Mouse (Mus musculus): Measurements from ENCODE around the gene Psmd8. TPM values are rescaled to one million over a fixed set of nuclear protein-coding genes. Genes with fewer than 3 reads are reported as not detected.

Gene Psmd8
- total and polyA plus RNA-seq, 2 experiments from 2014 or later = 253 to 292 TPM

DNA sequence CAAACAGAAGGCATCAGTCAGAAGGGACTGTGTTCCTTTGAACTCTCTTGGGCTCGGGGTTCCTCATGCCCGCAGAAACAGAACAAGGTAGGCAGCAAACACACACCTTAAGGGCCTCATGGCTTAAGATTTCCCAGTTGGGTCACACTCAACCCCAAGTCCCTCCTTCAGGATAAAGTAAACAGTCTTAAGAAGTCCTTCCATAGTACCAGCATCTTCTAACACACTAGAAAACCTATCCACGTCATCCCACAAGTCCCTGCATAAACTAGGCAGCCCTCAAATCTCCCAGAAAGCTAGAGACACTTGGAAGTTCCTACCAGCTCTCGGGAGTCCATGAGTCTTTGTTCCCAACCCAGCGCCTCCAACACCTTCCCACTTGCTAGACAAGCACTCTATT, 18.2 kb downstream of the Psmd8 start:
- ATAC-seq = no peak
- Histone ChIP-seq H3K36me3 (ENCODE audit: insufficient read depth) (peaks cover 16% of the 10 kb centered on the region), H3K9ac (no peak overlapping the region), H3K4me2 (ENCODE audit: low read depth) (no peak overlapping the region), H3K9me3 (ENCODE audit: low read length) (no peaks in the 10 kb centered on the region), H3K27me3 (ENCODE audit: insufficient read depth, low read length) (no peaks in the 10 kb centered on the region), H3K4me3 (ENCODE audit: low read depth, low read length) (no peak overlapping the region), H3K4me1 (ENCODE audit: insufficient read depth) (no peaks in the 10 kb centered on the region), H3K27ac (ENCODE audit: low read depth, low read length) (no peak overlapping the region)
- 87% methylated on average over 5 of the region's 5 CpGs for WGBS
- TF ChIP-seq CTCF (IDR thresholded peaks at IDR 0.05; ENCODE audit: low read depth) = no peak
- no peak for DNase-seq

DNA sequence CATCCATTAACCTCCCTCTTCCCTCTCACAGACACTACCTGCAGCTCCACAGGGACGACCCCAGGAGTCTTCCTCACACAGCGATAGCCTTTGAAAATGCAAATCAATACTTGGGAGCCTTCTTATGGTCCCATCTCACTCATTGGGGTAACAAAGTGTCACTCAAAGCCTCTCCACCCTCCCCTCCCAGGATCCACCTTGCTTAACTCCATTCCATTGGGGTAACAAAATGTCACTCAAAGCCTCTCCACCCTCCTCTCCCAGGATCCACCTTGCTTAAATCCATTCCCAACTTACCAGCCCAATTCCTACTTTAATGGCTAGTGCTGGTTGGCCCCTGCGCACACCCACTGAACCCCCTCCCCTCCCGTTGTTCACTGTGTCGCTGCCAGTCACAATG, 22.2 kb downstream of the Psmd8 start:
- H3K36me3 ChIP-seq (ENCODE audit: insufficient read depth) = peaks cover 12% of the 10 kb centered on the region
- H3K27ac ChIP-seq (ENCODE audit: low read depth, low read length) = no peak overlapping the region
- ATAC-seq (no peak), DNase-seq (no peak)
- no peaks in the 10 kb centered on the region for H3K4me1 ChIP-seq (ENCODE audit: insufficient read depth)
- WGBS = 1% methylated on average over 5 of the region's 5 CpGs
- no peak overlapping the region for H3K4me3 ChIP-seq (ENCODE audit: low read depth, low read length)
- no peaks in the 10 kb centered on the region for H3K27me3 ChIP-seq (ENCODE audit: insufficient read depth, low read length)
- H3K9me3 ChIP-seq (ENCODE audit: low read length) = no peaks in the 10 kb centered on the region
- H3K9ac ChIP-seq = no peak overlapping the region
- TF ChIP-seq CTCF (IDR thresholded peaks at IDR 0.05; ENCODE audit: low read depth) = no peak
- H3K4me2 ChIP-seq (ENCODE audit: low read depth) = no peak overlapping the region

DNA sequence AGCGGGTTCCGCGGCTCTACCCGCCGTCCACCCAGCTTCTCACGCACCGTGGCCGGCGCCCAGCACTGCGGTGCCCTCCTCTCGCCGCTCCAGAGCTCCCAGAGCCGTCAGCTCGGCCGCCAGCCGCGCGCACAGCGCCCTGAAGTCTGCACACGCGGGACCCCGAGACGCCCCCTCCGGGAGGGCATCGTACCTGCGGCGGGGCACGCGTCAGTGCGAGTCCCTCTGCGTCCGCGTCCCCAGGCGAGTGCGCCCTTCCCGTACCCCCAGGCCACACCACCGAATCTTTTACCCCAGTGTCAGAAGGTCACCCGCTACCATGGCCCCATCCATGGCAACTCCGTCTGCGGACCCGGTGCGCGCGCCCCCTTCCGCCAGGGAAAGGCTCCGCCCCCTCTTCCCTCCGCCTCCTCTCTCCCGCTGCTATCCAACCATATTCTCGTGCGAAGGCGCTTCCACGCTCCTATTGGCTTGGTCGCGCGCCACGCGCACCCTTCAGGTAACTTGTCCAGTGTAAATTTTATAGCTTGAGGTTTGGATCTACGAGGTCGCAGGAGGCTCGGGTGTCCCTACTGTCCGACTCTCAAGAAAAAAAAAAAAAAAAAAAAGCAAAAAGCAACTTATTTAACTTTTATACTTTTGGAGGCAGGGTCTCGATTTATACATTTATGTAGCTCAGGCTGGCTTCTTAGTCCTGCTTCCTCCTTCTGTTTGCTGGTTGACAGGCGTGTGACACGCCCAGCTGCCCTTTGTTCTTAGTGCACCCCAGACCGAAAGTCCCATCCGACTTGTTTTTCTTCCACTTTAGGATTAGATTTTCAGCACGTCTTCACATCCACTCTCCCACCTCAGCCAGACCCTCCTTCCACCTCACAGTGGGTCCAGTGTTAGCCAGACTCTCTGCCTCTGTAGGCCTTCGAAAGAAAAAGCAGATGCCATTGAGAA, 24.4 kb downstream of the Psmd8 start, which contains the start of gene Fam98c:
Gene Fam98c (minus strand): TSS at position 397 of the 945 bp plus-strand sequence.
- peak; percentile 84 for DNase-seq
- Histone ChIP-seq H3K4me2 (ENCODE audit: low read depth) (peak within 1 kb of the TSS; percentile 87), H3K27ac (ENCODE audit: low read depth, low read length) (peak within 1 kb of the TSS; percentile 86)

DNA sequence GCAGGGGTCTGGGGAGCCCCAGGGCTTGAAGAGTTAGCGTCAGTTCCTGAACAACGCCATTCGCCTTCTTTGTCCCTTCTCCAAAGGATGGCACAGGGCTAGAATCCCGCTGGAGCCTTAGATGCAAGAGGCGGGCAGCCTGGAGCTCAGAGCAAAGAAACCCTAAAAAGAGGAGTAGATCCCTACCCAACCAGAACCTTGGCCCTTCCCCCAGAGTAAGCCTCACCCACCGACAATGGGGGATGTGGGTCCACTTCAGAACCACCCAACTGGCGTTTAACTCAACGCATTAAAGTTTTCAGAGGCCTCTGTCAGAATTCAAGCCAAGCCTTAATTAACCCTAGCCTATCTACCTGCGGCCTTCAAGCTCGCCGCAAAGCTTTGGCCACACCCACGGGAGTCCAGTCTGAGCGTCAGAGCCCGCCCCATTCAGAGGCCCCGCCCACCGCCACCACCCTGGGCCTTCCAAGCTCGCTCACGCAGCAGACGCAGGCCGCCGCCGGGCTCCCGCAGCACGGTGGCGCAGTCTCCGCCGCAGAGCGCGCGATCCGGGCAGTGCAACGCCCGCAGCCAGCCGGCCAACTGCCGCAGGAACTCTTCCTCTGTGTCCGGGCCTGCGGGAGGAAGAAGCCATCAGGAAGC, 25.2 kb downstream of the Psmd8 start:
- 7% methylated on average over 37 of the region's 37 CpGs for WGBS
- H3K4me1 ChIP-seq (ENCODE audit: insufficient read depth) = no peaks in the 10 kb centered on the region
- peak overlapping the region; percentile 86 for H3K27ac ChIP-seq (ENCODE audit: low read depth, low read length)
- ATAC-seq = peak; percentile 92
- H3K36me3 ChIP-seq (ENCODE audit: insufficient read depth) = no peaks in the 10 kb centered on the region; the same call in 1 of the 2 replicates
- H3K27me3 ChIP-seq (ENCODE audit: insufficient read depth, low read length) = no peaks in the 10 kb centered on the region
- H3K9ac ChIP-seq = peak overlapping the region; percentile 69
- H3K4me2 ChIP-seq (ENCODE audit: low read depth) = peak overlapping the region; percentile 87
- DNase-seq = peak; percentile 89
- peak; percentile 52 for TF ChIP-seq CTCF (IDR thresholded peaks at IDR 0.05; ENCODE audit: low read depth)
- H3K9me3 ChIP-seq (ENCODE audit: low read length) = no peaks in the 10 kb centered on the region
- peak overlapping the region; percentile 78 for H3K4me3 ChIP-seq (ENCODE audit: low read depth, low read length)

More for the DNA sequence above, 24.4 kb downstream of the Psmd8 start, which contains the start of gene Fam98c:
- 3% methylated on average over 57 of the region's 68 CpGs for WGBS
- Histone ChIP-seq H3K36me3 (ENCODE audit: insufficient read depth) (peaks cover 2% of the 10 kb centered on the region), H3K9ac (peak within 1 kb of the TSS; percentile 69), H3K27me3 (ENCODE audit: insufficient read depth, low read length) (no peaks in the 10 kb centered on the region), H3K4me1 (ENCODE audit: insufficient read depth) (no peaks in the 10 kb centered on the region), H3K9me3 (ENCODE audit: low read length) (no peaks in the 10 kb centered on the region), H3K4me3 (ENCODE audit: low read depth, low read length) (peak within 1 kb of the TSS; percentile 78)
- ATAC-seq = peak; percentile 87
- TF ChIP-seq CTCF (IDR thresholded peaks at IDR 0.05; ENCODE audit: low read depth) = peak; percentile 65

DNA sequence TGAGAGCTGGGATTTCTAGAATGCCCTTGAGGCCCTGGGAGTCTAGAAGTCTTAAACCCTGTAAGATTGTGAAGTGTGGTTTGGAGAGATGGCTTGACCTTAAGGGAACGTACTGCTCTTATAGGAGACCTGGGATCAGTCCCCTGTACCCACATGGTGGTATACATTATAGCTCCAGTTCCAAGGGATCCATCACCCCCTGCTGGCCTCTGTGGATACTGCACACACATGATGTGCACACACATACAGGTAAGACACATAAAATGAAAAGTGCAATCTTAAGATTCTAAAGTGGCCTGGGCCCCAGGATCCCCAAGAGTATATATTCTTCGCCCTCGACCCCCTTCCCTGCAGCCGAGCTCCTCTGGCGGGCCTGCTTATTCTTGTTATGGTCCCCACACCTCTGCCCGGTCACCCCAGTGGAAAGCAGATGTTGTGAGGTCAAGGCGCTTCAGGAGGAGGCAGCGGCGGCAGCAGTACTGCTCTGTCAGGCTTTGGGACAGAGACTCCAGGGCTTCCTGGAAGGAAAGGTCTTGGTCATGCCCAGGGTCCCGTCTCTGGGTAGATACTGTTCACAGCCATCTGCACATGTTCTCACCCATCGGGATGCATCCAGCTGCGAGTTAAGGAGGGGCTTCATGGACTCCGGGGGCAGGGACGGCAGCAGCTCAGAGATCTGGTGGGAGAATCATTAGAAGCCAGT, 26.3 kb downstream of the Psmd8 start:
- no peak for ATAC-seq
- Histone ChIP-seq H3K27me3 (ENCODE audit: insufficient read depth, low read length) (no peaks in the 10 kb centered on the region), H3K4me3 (ENCODE audit: low read depth, low read length) (no peak overlapping the region), H3K4me2 (ENCODE audit: low read depth) (no peak overlapping the region), H3K27ac (ENCODE audit: low read depth, low read length) (no peak overlapping the region), H3K36me3 (ENCODE audit: insufficient read depth) (no peaks in the 10 kb centered on the region; the same call in 1 of the 2 replicates), H3K9ac (no peak overlapping the region), H3K9me3 (ENCODE audit: low read length) (no peaks in the 10 kb centered on the region), H3K4me1 (ENCODE audit: insufficient read depth) (no peaks in the 10 kb centered on the region)
- DNase-seq = no peak
- 97% methylated on average over 14 of the region's 14 CpGs for WGBS
- peak; percentile 28 for TF ChIP-seq CTCF (IDR thresholded peaks at IDR 0.05; ENCODE audit: low read depth)

DNA sequence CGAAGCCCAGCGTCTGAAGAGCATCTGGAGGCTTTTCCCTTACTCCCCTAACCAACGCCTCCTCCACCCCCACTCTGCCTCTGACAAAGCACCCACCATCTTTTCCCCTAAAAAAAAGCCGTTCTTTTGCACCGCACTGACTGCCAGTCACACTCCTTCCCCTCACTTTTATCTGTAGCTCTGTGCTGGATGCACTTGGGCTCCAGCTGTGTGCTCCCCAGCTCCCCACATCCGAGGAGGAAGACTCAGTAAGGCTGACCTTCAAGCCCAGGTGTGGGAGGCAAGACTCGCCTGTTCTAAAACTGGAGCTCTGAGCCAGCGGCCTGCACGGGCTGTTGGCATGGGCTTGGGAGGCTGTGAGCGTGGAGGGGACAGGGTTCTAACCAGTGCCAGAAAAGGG, 29.0 kb downstream of the Psmd8 start:
- DNase-seq = no peak
- 66% methylated on average over 10 of the region's 10 CpGs for WGBS
- H3K9ac ChIP-seq = no peak overlapping the region

More for the DNA sequence above, 29.0 kb downstream of the Psmd8 start:
- Histone ChIP-seq H3K4me2 (ENCODE audit: low read depth) (no peak overlapping the region), H3K27me3 (ENCODE audit: insufficient read depth, low read length) (no peaks in the 10 kb centered on the region), H3K9me3 (ENCODE audit: low read length) (no peaks in the 10 kb centered on the region), H3K4me1 (ENCODE audit: insufficient read depth) (no peaks in the 10 kb centered on the region), H3K36me3 (ENCODE audit: insufficient read depth) (no peaks in the 10 kb centered on the region; the same call in 1 of the 2 replicates), H3K27ac (ENCODE audit: low read depth, low read length) (no peak overlapping the region), H3K4me3 (ENCODE audit: low read depth, low read length) (no peak overlapping the region)
- ATAC-seq = no peak
- no peak for TF ChIP-seq CTCF (IDR thresholded peaks at IDR 0.05; ENCODE audit: low read depth)
